Mouse (Mus musculus) embryonic facial prominence, embryonic 11.5 days (tissue): ENCODE data around the gene Aoah. TPM values are rescaled to one million over a fixed set of nuclear protein-coding genes. Genes with fewer than 3 reads are reported as not detected.

Experiments
- ATAC-seq: fragments of 200-750 bp; cut with Nextera tagmentation; replicated peaks from 2 replicates; pipeline ENCODE4 v1.8.0; 2017; ENCODE audit warnings: low read depth; ENCODE audit not compliant: insufficient number of reproducible peaks, low FRiP score, low TSS enrichment
- DNase-seq: peaks from one replicate; pipeline ENCODE4 v3.0.0-alpha.2; 2015; ENCODE audit warnings: low spot score
- H3K27ac ChIP-seq: fragments of 300-500 bp; sonication (generic); replicated peaks from 2 replicates; pipeline ENCODE4 v1.5.1; 2014; ENCODE audit warnings: mild to moderate bottlenecking, low read depth, low read length, control low read depth
- H3K27me3 ChIP-seq: fragments of 300-500 bp; sonication (generic); 2 replicates; pipeline ENCODE4 v1.6.1; 2014; ENCODE audit warnings: mild to moderate bottlenecking, low read length, moderate library complexity, mixed read lengths; ENCODE audit not compliant: control insufficient read depth, insufficient read depth
- H3K36me3 ChIP-seq: fragments of 300-500 bp; sonication (generic); replicated peaks from 2 replicates; pipeline ENCODE4 v1.6.1; 2014; ENCODE audit warnings: low read depth, mild to moderate bottlenecking, low read length, moderate library complexity, mixed read lengths; ENCODE audit not compliant: control insufficient read depth, insufficient read depth
- H3K4me1 ChIP-seq: fragments of 300-500 bp; sonication (generic); 2 replicates; pipeline ENCODE4 v1.6.1; 2014; ENCODE audit warnings: low read length, mixed read lengths; ENCODE audit not compliant: control insufficient read depth, insufficient read depth
- H3K4me2 ChIP-seq: fragments of 300-500 bp; sonication (generic); 2 replicates; pipeline ENCODE4 v1.6.1; 2014; ENCODE audit warnings: low read depth, mild to moderate bottlenecking, control low read depth, low read length, moderate library complexity
- H3K4me3 ChIP-seq: fragments of 300-500 bp; sonication (generic); 2 replicates; pipeline ENCODE4 v1.5.1; 2014; ENCODE audit warnings: low read depth, low read length, control low read depth
- H3K9ac ChIP-seq: fragments of 300-500 bp; sonication (generic); replicated peaks from 2 replicates; pipeline ENCODE4 v1.6.1; 2014; ENCODE audit warnings: mild to moderate bottlenecking, control low read depth, low read length
- H3K9me3 ChIP-seq: fragments of 300-500 bp; sonication (generic); replicated peaks from 2 replicates; pipeline ENCODE4 v1.6.1; 2016; ENCODE audit warnings: mild to moderate bottlenecking, low read length, inconsistent platforms, mixed read lengths; ENCODE audit not compliant: control insufficient read depth
- WGBS: fragments of 180-500 bp; shearing (Covaris S2); extraction: QIAGEN DNeasy Blood & Tissue Kit; methylation state at CpG from one replicate; pipeline ENCODE4 v1.1.7; 2014; 5-methylcytosine and 5-hydroxymethylcytosine counted together
- polyA plus RNA-seq: library from polyadenylated mRNA; unstranded; fragments of >200 nt; fragmentation: Nextera tagmentation; extraction: Ambion mirVana; gene quantifications from 2 replicates; pipeline ENCODE4 v1.2.1, GENCODE M21; 2014

Gene Aoah
- 0.55 and 0.86 TPM in 2 replicates for polyA plus RNA-seq

DNA sequence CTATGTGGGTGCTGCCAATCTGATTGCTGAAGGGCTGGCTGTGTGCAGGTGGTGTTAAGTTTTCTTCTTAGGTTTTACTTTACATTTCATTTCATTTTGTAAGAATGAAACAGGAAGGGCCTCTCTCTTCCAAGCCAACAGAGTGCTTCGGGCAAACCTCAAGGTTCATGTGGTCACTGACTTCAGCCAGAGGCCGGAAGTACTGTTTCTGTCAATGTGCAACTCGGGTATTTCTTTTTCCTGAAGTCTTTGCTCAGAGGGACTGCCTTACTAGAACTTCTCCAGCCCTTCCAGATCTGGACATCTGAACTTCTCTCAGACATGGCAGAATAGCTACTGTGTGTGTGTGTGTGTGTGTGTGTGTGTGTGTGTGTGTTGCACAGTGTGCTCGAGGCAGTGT lies at the start of gene Aoah:
TSS of gene Aoah (plus strand) at position 213 of the 400 bp plus-strand sequence.
- DNase-seq (no peak), ATAC-seq (no peak)
- no peaks in the 10 kb centered on the region for H3K9me3 ChIP-seq
- H3K4me3 ChIP-seq = no peak within 1 kb of the TSS
- no peaks in the 10 kb centered on the region for H3K27me3 ChIP-seq
- WGBS = 66% methylated on average over 4 of the region's 4 CpGs
- no peak within 1 kb of the TSS for H3K27ac ChIP-seq
- no peak within 1 kb of the TSS for H3K4me2 ChIP-seq
- H3K36me3 ChIP-seq = no peaks in the 10 kb centered on the region
- no peaks in the 10 kb centered on the region for H3K4me1 ChIP-seq
- no peak within 1 kb of the TSS for H3K9ac ChIP-seq

DNA sequence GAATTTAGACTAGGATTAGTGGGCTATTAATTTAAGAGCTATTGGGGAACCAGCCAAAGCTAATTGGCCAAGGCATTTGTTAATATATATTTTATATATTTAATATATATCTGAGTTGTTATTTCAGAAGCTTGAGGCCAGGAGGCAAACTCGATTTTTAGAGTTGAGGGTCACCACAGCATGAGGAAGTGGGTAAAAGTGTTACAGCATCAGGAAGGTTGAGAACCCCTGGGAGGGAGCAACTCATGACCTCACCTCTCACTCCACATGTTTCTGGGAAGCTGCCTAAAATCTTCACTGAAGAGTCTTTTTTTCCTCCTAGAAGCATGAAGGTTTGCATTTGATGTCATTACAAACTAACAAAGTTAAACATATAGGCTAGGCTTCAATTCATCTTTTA lies 39.1 kb upstream of the Aoah start:
- H3K27ac ChIP-seq = no peak overlapping the region
- no peak overlapping the region for H3K4me2 ChIP-seq
- DNase-seq (no peak), ATAC-seq (no peak)
- no peaks in the 10 kb centered on the region for H3K27me3 ChIP-seq
- H3K36me3 ChIP-seq = no peaks in the 10 kb centered on the region
- 85% methylated on average over 1 of the region's 1 CpGs for WGBS
- H3K9me3 ChIP-seq = no peaks in the 10 kb centered on the region
- no peak overlapping the region for H3K9ac ChIP-seq
- H3K4me1 ChIP-seq = no peaks in the 10 kb centered on the region
- H3K4me3 ChIP-seq = no peak overlapping the region

DNA sequence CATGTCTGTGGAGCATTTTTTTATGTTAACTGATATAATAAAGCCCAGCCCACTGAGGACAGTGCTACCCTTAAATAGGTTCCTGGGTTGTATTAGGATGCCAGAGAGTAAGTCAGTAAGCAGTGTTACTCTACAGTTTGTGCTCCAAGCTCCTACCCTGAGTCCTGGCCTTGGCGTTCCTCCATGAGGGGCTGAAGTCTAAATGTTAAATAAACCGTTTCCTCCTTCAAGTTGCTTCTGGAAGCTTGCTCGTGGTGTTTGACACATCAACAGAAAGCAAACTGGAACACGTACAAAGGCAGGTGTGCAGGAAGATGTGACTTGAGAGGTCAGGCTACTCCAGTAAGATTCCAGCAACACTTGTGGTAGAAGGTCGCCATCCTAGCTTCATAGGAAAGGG lies 10.3 kb upstream of the Aoah start:
- no peaks in the 10 kb centered on the region for H3K4me1 ChIP-seq
- no peak overlapping the region for H3K9ac ChIP-seq
- no peak for DNase-seq
- H3K4me2 ChIP-seq = no peak overlapping the region
- no peak overlapping the region for H3K27ac ChIP-seq
- WGBS = 80% methylated on average over 5 of the region's 5 CpGs
- no peak overlapping the region for H3K4me3 ChIP-seq
- no peak for ATAC-seq
- H3K9me3 ChIP-seq = no peaks in the 10 kb centered on the region
- H3K27me3 ChIP-seq = no peaks in the 10 kb centered on the region
- H3K36me3 ChIP-seq = no peaks in the 10 kb centered on the region

DNA sequence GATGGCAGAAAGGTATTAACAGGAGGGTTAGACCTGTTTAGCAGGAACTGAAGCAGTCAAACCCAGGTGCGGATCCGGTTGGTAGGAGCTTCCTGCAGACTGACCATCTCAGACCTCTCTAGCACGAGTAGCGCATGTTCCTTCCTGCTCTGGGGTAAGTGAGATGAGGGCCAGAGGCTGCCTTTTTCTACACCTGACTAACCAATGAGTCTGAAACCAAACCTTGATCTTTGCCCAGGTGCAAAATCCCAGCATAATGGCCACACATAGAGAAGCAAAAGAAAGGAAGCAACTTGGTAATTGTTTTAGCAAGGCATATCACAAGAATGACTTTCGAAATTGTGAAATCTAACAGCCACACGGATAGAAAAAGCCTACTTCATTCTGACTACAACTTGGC lies 9.9 kb upstream of the Aoah start:
- no peak overlapping the region for H3K9ac ChIP-seq
- H3K9me3 ChIP-seq = no peaks in the 10 kb centered on the region
- H3K36me3 ChIP-seq = no peaks in the 10 kb centered on the region
- WGBS = 90% methylated on average over 6 of the region's 6 CpGs
- no peak for ATAC-seq
- no peaks in the 10 kb centered on the region for H3K27me3 ChIP-seq
- no peak overlapping the region for H3K4me3 ChIP-seq
- no peak for DNase-seq
- no peak overlapping the region for H3K4me2 ChIP-seq
- no peaks in the 10 kb centered on the region for H3K4me1 ChIP-seq
- no peak overlapping the region for H3K27ac ChIP-seq

DNA sequence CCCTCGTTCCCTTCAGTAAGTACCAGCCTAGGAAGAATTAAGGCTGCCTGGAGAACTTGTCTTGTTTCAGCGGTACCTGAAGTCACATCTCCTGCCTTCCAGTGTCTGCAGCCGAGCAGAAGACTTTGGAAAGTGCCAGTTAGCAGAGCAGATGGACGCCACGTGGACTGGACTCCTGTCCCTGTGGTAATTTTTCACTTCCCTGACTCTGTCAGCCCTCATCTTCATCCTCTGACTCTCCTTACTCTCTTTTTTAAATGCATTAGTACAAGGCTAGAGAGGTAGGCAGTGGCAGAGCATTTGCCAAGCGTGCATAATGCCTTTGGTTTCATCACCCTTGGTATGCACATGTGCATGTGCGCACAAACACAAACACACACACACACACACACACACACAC lies 8.0 kb upstream of the Aoah start:
- WGBS = 82% methylated on average over 7 of the region's 7 CpGs
- ATAC-seq (no peak), DNase-seq (no peak)
- Histone ChIP-seq H3K4me1 (no peaks in the 10 kb centered on the region), H3K27me3 (no peaks in the 10 kb centered on the region), H3K36me3 (no peaks in the 10 kb centered on the region), H3K4me3 (no peak overlapping the region), H3K9ac (no peak overlapping the region), H3K27ac (no peak overlapping the region), H3K4me2 (no peak overlapping the region), H3K9me3 (no peaks in the 10 kb centered on the region)

DNA sequence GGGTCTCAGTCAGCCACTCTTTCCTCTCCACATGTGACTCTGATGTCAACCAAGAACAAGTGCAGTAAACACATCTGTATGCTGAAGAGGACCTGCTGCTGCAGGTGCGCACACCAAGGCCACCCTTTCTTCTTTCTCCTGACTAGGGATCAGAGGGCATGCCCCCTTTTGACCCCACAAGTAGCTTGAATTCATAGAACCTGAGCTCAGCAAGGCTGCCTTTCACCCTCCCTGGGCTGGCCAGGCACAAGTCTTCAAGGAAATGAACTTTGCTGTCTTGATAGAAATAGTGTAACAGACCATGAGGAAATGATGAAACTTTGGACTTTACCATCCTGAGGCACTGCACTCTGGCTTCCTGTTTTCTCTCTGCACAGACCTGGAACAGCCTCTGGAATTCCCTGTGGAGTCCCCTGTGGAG lies 7.1 kb upstream of the Aoah start:
- H3K9me3 ChIP-seq = no peaks in the 10 kb centered on the region
- H3K4me1 ChIP-seq = no peaks in the 10 kb centered on the region
- ATAC-seq (no peak), DNase-seq (no peak)
- H3K36me3 ChIP-seq = no peaks in the 10 kb centered on the region
- no peaks in the 10 kb centered on the region for H3K27me3 ChIP-seq
- no peak overlapping the region for H3K4me3 ChIP-seq
- H3K4me2 ChIP-seq = no peak overlapping the region
- H3K27ac ChIP-seq = no peak overlapping the region
- WGBS = 85% methylated on average over 1 of the region's 1 CpGs
- H3K9ac ChIP-seq = no peak overlapping the region

DNA sequence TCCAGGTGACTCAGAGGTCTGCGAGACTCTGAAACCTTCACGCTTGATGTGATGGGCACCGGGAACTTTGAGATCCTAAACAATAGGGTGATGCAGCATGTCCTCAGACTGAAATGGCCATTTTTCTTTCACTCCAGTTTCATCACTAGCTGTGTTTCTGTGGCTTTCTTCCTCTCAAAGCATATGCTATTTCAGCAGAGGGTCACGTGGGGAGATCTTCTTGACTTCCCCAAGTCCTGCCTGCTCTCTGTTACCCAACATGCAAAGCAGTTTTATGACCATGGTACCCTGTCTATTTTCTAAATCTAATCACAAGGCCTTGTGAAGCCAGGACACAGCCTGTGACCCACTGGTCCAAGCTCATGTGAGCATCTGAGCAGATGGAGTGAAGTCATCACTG lies 6.0 kb upstream of the Aoah start:
- no peaks in the 10 kb centered on the region for H3K9me3 ChIP-seq
- H3K4me1 ChIP-seq = no peaks in the 10 kb centered on the region
- ATAC-seq (no peak), DNase-seq (no peak)
- H3K27me3 ChIP-seq = no peaks in the 10 kb centered on the region
- 91% methylated on average over 4 of the region's 4 CpGs for WGBS
- H3K9ac ChIP-seq = no peak overlapping the region
- no peak overlapping the region for H3K4me3 ChIP-seq
- H3K27ac ChIP-seq = no peak overlapping the region
- no peak overlapping the region for H3K4me2 ChIP-seq
- H3K36me3 ChIP-seq = no peaks in the 10 kb centered on the region

DNA sequence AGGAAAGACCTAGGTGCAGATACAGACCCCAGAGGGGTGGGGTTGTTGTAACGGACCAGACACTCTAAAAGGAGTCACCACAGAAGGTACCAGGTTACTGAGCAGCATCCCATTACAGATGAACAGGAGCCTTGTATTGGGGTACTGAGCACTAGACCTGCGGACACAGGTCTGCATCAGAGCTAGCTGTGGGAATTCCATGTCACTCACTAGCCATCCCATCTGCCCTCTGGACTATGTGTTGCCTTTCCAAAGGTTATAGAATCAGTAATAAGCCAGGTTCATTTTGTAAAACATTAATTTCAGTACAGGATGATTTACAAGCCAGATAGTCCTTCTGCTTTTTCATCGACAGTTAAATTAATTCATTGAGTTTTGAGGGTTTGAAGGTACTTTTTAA lies 2.7 kb downstream of the Aoah start:
- ATAC-seq (no peak), DNase-seq (no peak)
- Histone ChIP-seq H3K9me3 (no peaks in the 10 kb centered on the region), H3K9ac (no peak overlapping the region), H3K4me3 (no peak overlapping the region), H3K36me3 (no peaks in the 10 kb centered on the region), H3K4me2 (no peak overlapping the region), H3K27me3 (no peaks in the 10 kb centered on the region), H3K27ac (no peak overlapping the region), H3K4me1 (no peaks in the 10 kb centered on the region)
- WGBS = 83% methylated on average over 3 of the region's 3 CpGs
